Mouse (Mus musculus) testis, adult 2 months (tissue): Measurements from ENCODE around the gene Tsga10ip. TPM values are rescaled to one million over a fixed set of nuclear protein-coding genes. Genes with fewer than 3 reads are reported as not detected.
"Not testable (repeated sequence)": the region's sequence is repeated elsewhere in the genome, so short reads cannot be mapped to it uniquely, and the experiment has no call there.

Experiments
- H3K27ac ChIP-seq: fragments of 200-500 bp; 2 replicates; pipeline ENCODE4 v1.5.1; 2012; ENCODE audit warnings: low read depth, low read length; ENCODE audit not compliant: control insufficient read depth, insufficient read depth
- H3K27me3 ChIP-seq: fragments of 200-500 bp; 2 replicates; pipeline ENCODE4 v1.6.1; 2012; ENCODE audit warnings: mild to moderate bottlenecking, low read length, moderate library complexity; ENCODE audit not compliant: control insufficient read depth, insufficient read depth
- H3K36me3 ChIP-seq: fragments of 200-500 bp; 2 replicates; pipeline ENCODE4 v1.6.1; 2012; ENCODE audit warnings: mild to moderate bottlenecking, low read length; ENCODE audit not compliant: control insufficient read depth, insufficient read depth
- H3K4me1 ChIP-seq: fragments of 200-500 bp; 2 replicates; pipeline ENCODE4 v1.6.1; 2012; ENCODE audit warnings: low read length; ENCODE audit not compliant: control insufficient read depth, insufficient read depth
- H3K4me3 ChIP-seq: fragments of 200-500 bp; 2 replicates; pipeline ENCODE4 v1.5.1; 2012; ENCODE audit warnings: low read depth, mild to moderate bottlenecking, low read length, moderate library complexity, mixed read lengths; ENCODE audit not compliant: control insufficient read depth
- CTCF ChIP-seq: fragments of 200-500 bp; IDR thresholded peaks from 2 replicates; pipeline ENCODE4 v1.5.1; 2012; ENCODE audit warnings: low read depth, mild to moderate bottlenecking, inconsistent platforms, low read length, moderate library complexity; ENCODE audit not compliant: control insufficient read depth, insufficient read depth, insufficient replicate concordance
- POLR2A ChIP-seq: fragments of 200-500 bp; IDR thresholded peaks from 2 replicates; pipeline ENCODE4 v1.6.1; 2012; ENCODE audit warnings: low read depth, mild to moderate bottlenecking, inconsistent platforms, low read length, moderate library complexity; ENCODE audit not compliant: control insufficient read depth
- polyA plus RNA-seq: library from polyadenylated mRNA; depleted of rRNA; stranded (reverse); fragments of >200 nt; gene quantifications from 2 replicates; pipeline ENCODE4 v1.2.3, GENCODE M21; 2012

Tsga10ip gene
- polyA plus RNA-seq, 1 experiment, result 353 TPM

DNA sequence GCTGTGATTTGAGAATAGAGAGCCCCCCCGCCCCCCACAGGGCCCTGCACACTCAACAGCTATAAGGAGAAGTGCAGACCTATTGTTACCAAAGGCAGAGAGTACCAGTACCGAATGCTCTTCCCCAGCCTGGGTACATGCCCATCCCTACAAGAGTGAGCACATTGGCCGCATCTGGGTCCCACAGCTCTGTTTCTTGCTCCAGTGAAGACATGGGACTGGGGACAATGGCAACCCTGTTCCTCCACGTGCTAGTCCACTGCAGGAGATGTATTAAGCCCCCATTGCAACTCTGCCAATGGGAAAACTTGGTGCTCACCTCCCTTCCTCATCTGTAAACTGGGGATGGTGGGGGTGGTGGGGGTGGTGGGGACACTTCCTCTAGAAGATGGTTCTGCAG, 11.5 kb upstream of the Tsga10ip start:
- Histone ChIP-seq H3K4me3 (no peak overlapping the region), H3K27me3 (no peaks in the 10 kb centered on the region), H3K4me1 (peaks cover 9% of the 10 kb centered on the region), H3K36me3 (no peaks in the 10 kb centered on the region), H3K27ac (no peak overlapping the region)
- no peak for TF ChIP-seq CTCF
- no peak for TF ChIP-seq POLR2A

DNA sequence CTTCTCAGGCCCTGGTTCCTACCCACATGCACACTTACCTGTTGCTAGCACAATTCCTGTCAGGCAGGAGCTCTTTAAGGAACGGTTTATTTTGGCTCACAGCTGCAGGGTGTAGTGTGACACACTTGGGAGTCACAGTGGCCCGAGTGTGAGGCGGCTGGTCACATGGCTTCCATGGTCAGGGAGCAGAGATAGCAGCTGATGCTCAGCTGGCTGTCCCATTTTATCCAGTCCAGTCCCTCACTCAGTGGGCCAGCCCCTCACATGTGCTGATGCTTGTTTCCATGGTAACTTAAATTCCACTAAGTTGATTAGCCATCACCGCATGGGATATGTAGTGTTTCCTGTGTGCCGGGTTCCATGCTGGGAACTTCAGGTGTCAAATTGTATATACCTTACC, 9.6 kb upstream of the Tsga10ip start:
- TF ChIP-seq POLR2A, result no peak
- no peak for TF ChIP-seq CTCF
- no peaks in the 10 kb centered on the region for H3K27me3 ChIP-seq
- no peaks in the 10 kb centered on the region for H3K36me3 ChIP-seq
- no peak overlapping the region for H3K27ac ChIP-seq
- H3K4me1 ChIP-seq, result peaks cover 9% of the 10 kb centered on the region
- H3K4me3 ChIP-seq, result no peak overlapping the region

DNA sequence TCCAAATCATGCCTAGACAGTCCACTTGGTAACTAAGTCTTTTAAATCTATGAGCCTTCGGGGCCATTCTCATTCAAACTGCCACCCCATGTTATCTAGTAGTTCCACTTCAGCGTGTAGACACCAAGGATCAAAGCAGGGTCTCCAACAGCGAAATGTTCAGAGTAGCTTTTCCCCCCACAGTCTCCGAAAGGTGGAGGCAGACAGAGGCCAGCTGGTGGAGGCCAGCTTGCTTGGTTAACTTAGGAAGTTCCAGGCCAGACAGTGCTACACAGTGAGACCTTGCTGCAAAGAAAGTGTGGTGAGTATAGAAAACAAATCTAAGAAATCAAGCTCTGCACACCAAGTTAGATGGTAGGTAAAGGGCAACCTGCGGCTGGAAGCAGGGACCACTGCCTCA, 8.3 kb upstream of the Tsga10ip start:
- Histone ChIP-seq H3K36me3 (no peaks in the 10 kb centered on the region), H3K4me1 (peaks cover 11% of the 10 kb centered on the region), H3K27me3 (no peaks in the 10 kb centered on the region), H3K27ac (no peak overlapping the region), H3K4me3 (no peak overlapping the region)
- TF ChIP-seq CTCF (no peak), POLR2A (no peak)

DNA sequence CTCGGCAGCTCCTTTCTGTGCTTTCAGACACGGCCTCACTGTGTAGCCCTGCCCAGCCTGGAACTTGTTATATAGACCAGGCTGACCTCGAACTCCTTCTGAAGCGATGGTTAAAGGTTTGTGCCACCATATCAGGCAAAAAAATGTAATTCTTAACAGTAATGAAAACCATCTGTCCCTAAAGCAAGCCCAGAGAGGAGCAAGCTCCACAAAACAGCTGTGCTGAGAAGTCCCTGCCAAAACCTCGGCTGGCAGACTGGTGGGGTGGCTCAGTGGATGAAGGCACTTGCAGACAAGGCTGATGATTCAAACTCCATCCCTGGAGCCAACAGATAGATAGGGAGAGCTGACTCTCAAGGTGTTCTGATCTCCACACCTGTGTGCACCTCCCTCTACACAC, 6.7 kb upstream of the Tsga10ip start:
- Histone ChIP-seq H3K4me3 (no peak overlapping the region), H3K27ac (peak overlapping the region; percentile 23; the same call in 1 of the 2 replicates), H3K27me3 (no peaks in the 10 kb centered on the region), H3K36me3 (no peaks in the 10 kb centered on the region), H3K4me1 (peaks cover 7% of the 10 kb centered on the region)
- TF ChIP-seq CTCF (no peak), POLR2A (no peak)

DNA sequence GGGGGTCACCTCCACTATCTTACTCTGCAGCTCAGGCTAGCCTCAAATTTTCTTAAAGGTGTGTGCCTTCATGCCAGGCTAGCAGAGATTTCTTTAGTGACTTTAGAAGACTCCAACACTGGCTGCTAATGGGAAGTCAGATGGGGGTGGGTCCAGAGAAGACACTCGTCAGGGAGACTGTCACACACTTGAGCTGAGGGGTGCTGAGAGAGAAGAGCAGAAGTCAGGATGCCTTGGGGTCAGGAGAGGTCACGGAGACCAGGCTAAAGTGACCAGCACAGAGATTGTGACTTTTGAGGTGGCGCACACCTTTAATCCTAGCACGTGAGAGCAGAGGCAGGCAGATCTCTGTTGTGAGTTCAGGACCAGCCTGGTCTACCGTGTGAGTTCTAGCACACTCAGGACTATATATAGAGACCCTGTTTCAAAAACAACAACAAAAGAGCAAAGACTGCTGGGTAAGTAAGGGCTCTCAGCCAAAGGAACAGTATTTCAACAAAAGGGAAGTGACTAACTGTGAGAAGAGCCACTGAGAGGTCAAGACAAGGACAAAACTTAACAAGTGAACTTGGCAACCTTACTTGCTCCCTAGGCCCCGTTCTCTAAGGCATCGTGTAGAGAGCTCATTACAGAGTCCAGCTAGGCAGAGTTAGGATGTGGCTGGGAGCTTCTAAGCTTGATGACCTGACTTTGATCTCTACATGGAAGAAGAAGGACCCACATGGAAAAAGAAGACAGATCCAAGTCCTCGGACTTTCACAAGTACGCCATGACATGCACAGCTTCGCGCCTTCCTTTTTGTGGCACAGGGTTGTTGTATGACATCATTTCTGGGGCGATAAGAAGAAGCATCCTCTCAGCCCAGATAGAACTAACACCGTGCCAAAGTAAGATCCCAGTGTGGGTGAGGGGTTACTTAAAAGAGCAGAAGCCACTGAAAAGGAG, 6.0 kb upstream of the Tsga10ip start:
- H3K4me3 ChIP-seq, result no peak overlapping the region
- H3K27ac ChIP-seq, result peak overlapping the region; percentile 23; the same call in 1 of the 2 replicates
- H3K4me1 ChIP-seq, result peaks cover 7% of the 10 kb centered on the region
- TF ChIP-seq CTCF, result no peak
- TF ChIP-seq POLR2A, result no peak
- H3K36me3 ChIP-seq, result no peaks in the 10 kb centered on the region
- H3K27me3 ChIP-seq, result no peaks in the 10 kb centered on the region

DNA sequence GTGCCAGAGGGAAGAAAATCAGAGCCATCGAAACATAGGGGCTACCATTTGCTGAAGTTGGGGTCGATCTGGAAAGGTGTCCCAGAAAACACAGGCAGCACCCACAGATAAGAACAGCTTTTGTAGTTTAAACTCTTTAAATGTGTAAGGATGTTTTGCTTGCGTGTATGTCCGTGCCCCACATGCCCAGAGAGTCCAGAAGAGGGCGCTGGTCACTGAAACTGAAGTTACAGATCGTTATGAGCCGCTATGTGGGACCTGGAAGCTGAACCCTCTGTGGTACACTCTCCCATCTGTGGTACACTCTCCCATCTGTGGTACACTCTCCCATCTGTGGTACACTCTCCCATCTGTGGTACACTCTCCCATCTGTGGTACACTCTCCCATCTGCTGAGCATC, 4.8 kb upstream of the Tsga10ip start:
- peak; percentile 64; the same call in 1 of the 2 replicates for TF ChIP-seq CTCF
- no peak for TF ChIP-seq POLR2A
- Histone ChIP-seq H3K27ac (peak overlapping the region; percentile 93), H3K27me3 (no peaks in the 10 kb centered on the region), H3K4me1 (peaks cover 12% of the 10 kb centered on the region), H3K36me3 (no peaks in the 10 kb centered on the region), H3K4me3 (peak overlapping the region; percentile 70)

DNA sequence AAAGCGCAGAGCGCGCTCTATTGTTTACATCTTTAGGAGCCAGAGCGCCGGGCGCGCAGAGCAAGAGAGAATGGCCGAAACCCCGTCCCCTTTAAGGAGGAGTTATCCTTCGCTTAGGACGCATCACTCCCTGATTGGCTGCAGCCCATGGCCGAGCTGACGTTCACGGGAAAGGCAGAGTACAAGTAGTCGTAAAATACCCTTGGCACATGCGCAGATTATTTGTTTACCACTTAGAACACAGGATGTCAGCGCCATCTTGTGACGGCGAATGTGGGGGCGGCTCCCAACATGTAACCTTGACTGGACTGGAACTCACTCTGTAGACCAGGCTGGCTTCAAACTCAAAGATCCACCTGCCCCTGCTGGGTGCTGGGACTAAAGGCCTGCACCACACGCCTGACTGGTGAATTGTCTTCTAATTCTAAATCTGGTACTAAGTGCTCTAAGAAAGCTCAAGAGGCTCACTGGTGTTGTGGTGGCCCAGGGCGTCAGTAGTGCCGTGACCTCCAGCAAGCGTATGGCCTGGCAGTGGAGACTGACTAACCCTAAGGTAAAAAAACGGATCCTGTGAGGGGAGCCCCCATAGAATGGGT, 4.3 kb upstream of the Tsga10ip start:
- H3K4me3 ChIP-seq, result peak overlapping the region; percentile 70
- H3K27me3 ChIP-seq, H3K36me3 ChIP-seq: not testable (repeated sequence)
- peaks cover 13% of the 10 kb centered on the region for H3K4me1 ChIP-seq
- H3K27ac ChIP-seq, result peak overlapping the region; percentile 93
